Mouse (Mus musculus): ENCODE results near the gene Psmg1. TPM values are rescaled to one million over a fixed set of nuclear protein-coding genes. Genes with fewer than 3 reads are reported as not detected.

Gene Psmg1
- total RNA-seq, 2 experiments from 2014 or later = 9.5 to 10.3 TPM

- DNase-seq = no peak
Observed at GRCm38 (mm10) chr16:95958080-95958479, 32.7 kb downstream of the Psmg1 start.

- no peak for DNase-seq
Observed at GRCm38 (mm10) chr16:95956618-95957017, 34.1 kb downstream of the Psmg1 start.

- DNase-seq = no peak
Observed at GRCm38 (mm10) chr16:95955716-95956346, 34.9 kb downstream of the Psmg1 start.

GRCm38 (mm10) chr16:95954341-95954740, 36.4 kb downstream of the Psmg1 start:
- no peak for DNase-seq

GRCm38 (mm10) chr16:95953159-95953650, 37.6 kb downstream of the Psmg1 start:
- DNase-seq = no peak

- no peak for DNase-seq
Observed at GRCm38 (mm10) chr16:95951471-95951870, 39.3 kb downstream of the Psmg1 start.

- peak; percentile 75 for DNase-seq
Observed at GRCm38 (mm10) chr16:95945389-95946311, 45.1 kb downstream of the Psmg1 start.

GRCm38 (mm10) chr16:95943186-95943585, 47.6 kb downstream of the Psmg1 start:
- DNase-seq = no peak

GRCm38 (mm10) chr16:95941575-95941974, 49.2 kb downstream of the Psmg1 start:
- DNase-seq = no peak

GRCm38 (mm10) chr16:95935495-95935961, 55.2 kb downstream of the Psmg1 start:
- DNase-seq = no peak

- DNase-seq = no peak
Observed at GRCm38 (mm10) chr16:95932860-95933259, 57.9 kb downstream of the Psmg1 start.

- DNase-seq = no peak
Observed at GRCm38 (mm10) chr16:95931509-95931908, 59.3 kb downstream of the Psmg1 start.

Small RNA genes lying within 50 kb of the gene (microRNA-seq; reads per million reads assigned to microRNA genes)
- gene Gm27833 (ENCODE audit: borderline replicate concordance in 2 of 2) = 0 reads per million in 2 experiments

Other genes starting within 250 kb of the Psmg1 start
- gene Brwd1, start 91.6 kb upstream of the Psmg1 start, total RNA-seq (2021) = 10 to 100 TPM; 59.2 to 63.4 TPM
- 10 to 100 TPM; 30.2 to 38.5 TPM for gene Hmgn1, start 136.8 kb upstream of the Psmg1 start, total RNA-seq (2021)
- 1 to 10 TPM; 9.5 to 9.8 TPM for gene Wrb, start 154.4 kb upstream of the Psmg1 start, total RNA-seq (2021)
- under 1 TPM; 0.35 to 0.43 TPM for gene Lca5l, start 201.3 kb upstream of the Psmg1 start, total RNA-seq (2021)
- 100 to 1,000 TPM; 960 to 980 TPM for gene Sh3bgr, start 209.5 kb upstream of the Psmg1 start, total RNA-seq (2021)
- under 1 TPM in 1 of 2 experiments, not detected in 1; 0.11 TPM for gene B3galt5, start 244.8 kb upstream of the Psmg1 start, total RNA-seq (2021)

All from gastrocnemius, postnatal 25 days (tissue).